Mouse (Mus musculus) lung, postnatal 10 days (tissue): ENCODE data around the gene Slc38a4.
A peak's percentile ranks its signal among the peaks of the same experiment; 100 is the strongest.

Experiments
- DNase-seq: peaks from one replicate; pipeline ENCODE4 v3.0.0; 2021

Slc38a4 gene

GRCm38 (mm10) chr15:97054131-97054530 lies 1.6 kb downstream of the Slc38a4 start:
- DNase-seq, result no peak

DNA sequence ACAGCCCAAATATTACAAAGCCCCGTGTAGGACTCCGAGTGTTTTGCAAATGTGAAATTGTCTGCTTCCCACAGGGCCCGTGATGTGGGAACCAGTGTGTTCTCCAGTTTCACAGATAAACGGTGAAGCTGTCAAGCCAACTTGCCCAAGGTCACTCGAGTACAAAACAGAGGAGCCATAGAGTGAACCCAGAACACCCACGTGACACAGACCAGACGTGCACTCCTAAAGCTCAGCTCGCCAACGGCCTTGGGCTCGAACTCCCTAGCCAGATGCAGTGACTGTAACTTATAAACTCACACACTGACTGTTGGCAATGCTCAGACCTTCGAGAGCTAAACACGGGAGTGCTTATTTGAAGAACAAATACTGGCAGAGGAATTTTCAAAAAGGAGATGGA lies 5.3 kb downstream of the Slc38a4 start:
- no peak for DNase-seq

GRCm38 (mm10) chr15:97050011-97050410 lies 5.7 kb downstream of the Slc38a4 start:
- DNase-seq, result no peak

- no peak for DNase-seq
Observed at GRCm38 (mm10) chr15:97049281-97049841, 6.4 kb downstream of the Slc38a4 start.

- DNase-seq, result no peak
Observed at GRCm38 (mm10) chr15:97048267-97048666, 7.5 kb downstream of the Slc38a4 start.

GRCm38 (mm10) chr15:97043921-97044320 lies 11.8 kb downstream of the Slc38a4 start:
- DNase-seq, result no peak

- no peak for DNase-seq
Observed at GRCm38 (mm10) chr15:97042001-97042491, 13.7 kb downstream of the Slc38a4 start.

GRCm38 (mm10) chr15:97041182-97041581 lies 14.6 kb downstream of the Slc38a4 start:
- DNase-seq, result no peak

DNA sequence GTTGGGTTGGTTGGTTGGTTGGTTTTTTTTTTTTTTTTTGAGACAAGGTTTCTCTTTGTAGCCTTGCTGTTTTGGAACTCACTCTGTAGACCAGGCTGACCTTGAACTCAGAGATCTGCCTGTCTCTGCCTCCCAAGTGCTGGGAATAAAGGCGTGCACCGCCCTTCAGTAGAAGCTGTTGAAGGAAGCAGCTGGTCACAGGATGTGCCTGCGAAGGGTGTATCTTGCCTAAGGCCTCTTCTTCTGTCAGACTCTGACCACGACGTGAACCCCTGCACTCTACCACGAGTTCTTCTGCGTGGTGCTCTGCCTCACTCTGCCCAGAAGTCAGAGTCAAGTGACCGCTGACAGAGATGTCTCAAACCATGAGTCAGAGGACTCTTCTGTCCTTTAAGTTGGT lies 18.0 kb downstream of the Slc38a4 start:
- DNase-seq, result no peak

GRCm38 (mm10) chr15:97035892-97036291 lies 19.9 kb downstream of the Slc38a4 start:
- no peak for DNase-seq

- no peak for DNase-seq
Observed at GRCm38 (mm10) chr15:97033485-97033991, 22.2 kb downstream of the Slc38a4 start.

DNA sequence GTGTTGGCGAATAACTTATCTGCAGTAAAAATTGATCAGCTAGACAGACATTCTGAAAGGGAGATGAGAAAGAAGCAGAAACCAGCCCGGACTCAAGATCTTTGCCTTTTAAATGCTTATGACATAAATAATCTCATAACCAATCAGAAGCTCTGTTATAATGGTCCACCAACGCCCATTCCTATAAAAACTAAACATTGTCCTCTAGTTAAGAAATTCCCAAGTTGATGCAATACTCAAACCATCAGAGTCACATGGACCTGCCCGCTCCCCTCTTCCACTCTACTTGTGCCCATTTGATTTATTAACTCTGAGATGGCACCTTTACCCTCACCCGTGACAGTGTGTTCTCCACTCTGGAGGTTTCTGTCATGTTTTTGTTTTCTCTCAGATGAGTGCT lies 23.9 kb downstream of the Slc38a4 start:
- no peak for DNase-seq

DNA sequence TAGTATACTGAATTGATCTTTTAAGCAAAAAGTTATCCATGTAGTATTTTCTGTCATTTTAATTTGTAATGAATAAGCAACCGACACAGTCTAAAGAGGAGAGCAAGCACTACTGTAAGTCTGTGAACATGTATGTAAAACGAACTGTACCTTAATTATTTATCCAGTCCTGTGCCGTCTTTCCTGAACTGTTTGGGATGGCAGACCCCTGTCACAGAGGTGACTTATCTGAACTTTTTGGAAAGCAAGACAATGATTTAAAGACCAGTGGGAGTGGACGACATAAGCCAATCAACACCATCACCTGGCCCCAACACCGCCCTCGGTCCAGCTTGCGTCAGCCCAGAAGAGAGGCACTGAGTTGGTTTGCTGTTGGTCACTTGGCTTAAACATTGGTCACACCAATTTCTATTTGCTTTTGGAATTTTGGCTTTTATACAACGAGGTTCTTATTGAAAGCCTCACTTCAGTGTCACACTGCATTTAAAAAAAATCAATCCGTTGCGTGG lies 24.7 kb downstream of the Slc38a4 start:
- DNase-seq, result no peak

- DNase-seq, result no peak
Observed at GRCm38 (mm10) chr15:97030136-97030535, 25.6 kb downstream of the Slc38a4 start.

- no peak for DNase-seq
Observed at GRCm38 (mm10) chr15:97029064-97029791, 26.5 kb downstream of the Slc38a4 start.

DNA sequence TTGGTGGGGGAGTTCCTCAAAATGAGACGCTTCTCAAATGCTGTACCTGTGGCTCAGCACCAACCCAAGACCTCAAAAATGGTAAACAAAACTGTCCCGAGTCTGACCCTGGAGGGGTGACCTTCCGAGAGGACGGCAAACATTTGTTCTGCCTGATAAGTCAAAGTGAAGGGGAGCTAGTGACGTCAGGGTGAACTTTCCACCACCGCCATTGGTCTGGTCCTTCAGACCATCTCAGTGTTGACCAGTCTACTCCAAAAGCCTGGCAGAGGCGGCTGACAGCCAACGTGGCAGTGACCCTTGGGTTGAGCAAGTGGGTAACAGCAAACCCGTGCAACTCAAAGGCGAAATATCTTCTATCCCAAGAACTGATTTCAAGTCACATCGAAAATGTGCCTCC lies 27.1 kb downstream of the Slc38a4 start:
- peak; percentile 57 for DNase-seq

- no peak for DNase-seq
Observed at GRCm38 (mm10) chr15:97028046-97028634, 27.6 kb downstream of the Slc38a4 start.

DNA sequence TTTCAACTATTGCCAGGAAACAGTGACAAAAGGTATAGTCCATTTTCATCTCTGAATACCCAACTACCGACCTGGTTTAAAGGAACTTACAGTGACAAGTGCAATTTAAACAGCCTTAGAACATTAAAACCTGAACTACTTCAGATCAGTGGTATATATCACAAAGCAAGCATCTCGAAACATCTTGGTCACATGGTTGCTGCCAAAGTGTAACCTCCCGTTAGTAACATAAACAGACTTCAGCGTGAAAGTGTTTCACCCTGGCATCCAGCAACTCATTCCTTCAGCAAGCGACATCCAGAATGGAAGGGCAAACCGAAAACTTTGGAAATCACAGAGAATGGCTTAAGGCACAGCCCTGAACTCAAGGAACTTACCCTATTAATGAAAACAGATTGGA lies 29.1 kb downstream of the Slc38a4 start:
- DNase-seq, result no peak

DNA sequence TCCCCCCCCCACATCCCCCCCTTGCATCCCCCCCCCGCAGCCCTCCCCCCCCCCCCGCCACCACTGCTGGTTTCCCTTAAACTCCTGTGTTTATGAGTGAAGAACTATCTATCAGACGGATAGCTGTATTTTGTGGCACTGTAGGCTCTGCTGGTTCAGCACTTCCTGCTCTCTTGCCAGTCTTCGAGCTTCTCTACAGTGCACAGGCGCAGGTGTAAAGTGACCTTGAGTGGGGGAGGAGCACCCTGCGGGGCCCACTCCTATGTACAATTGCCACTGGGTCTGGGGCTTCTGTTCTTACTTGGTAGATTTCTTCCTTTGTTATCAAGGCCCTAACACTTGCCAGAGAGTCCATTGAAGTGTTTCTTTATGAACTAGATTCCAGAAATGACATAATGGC lies 33.0 kb downstream of the Slc38a4 start:
- no peak for DNase-seq

GRCm38 (mm10) chr15:97022213-97022612 lies 33.5 kb downstream of the Slc38a4 start:
- no peak for DNase-seq

- DNase-seq, result no peak
Observed at GRCm38 (mm10) chr15:97020221-97020620, 35.5 kb downstream of the Slc38a4 start.

- no peak for DNase-seq
Observed at GRCm38 (mm10) chr15:97019323-97019722, 36.4 kb downstream of the Slc38a4 start.

GRCm38 (mm10) chr15:97017195-97017594 lies 38.6 kb downstream of the Slc38a4 start:
- no peak for DNase-seq
